Mouse (Mus musculus): ENCODE results near the gene Gpr25. TPM values are rescaled to one million over a fixed set of nuclear protein-coding genes. Genes with fewer than 3 reads are reported as not detected.
A peak's percentile ranks its signal among the peaks of the same experiment; 100 is the strongest.

Gene Gpr25
- total and polyA plus RNA-seq, 3 experiments: not detected

GRCm38 (mm10) chr1:136241801-136242200 lies 18.9 kb downstream of the Gpr25 start:
- TF ChIP-seq RAD21 (IDR thresholded peaks at IDR 0.05; ENCODE audit: low read depth, low read length) (no peak), CHD2 (IDR thresholded peaks at IDR 0.05; ENCODE audit: low read length) (no peak), MAX (IDR thresholded peaks at IDR 0.05; ENCODE audit: low read length) (no peak), GATA1 (IDR thresholded peaks at IDR 0.05; ENCODE audit: low read depth, low read length) (no peak), JUND (IDR thresholded peaks at IDR 0.05; ENCODE audit: low read depth, low read length) (no peak), ZC3H11A (IDR thresholded peaks at IDR 0.05; ENCODE audit: low read depth, low read length) (no peak), NRF1 (IDR thresholded peaks at IDR 0.05; ENCODE audit: insufficient read depth, low read depth, low read length, poor library complexity, severe bottlenecking) (no peak), HCFC1 (IDR thresholded peaks at IDR 0.05; ENCODE audit: low read depth, low read length) (no peak), ELF1 (IDR thresholded peaks at IDR 0.05; ENCODE audit: low read depth, low read length) (no peak), MAZ (IDR thresholded peaks at IDR 0.05; ENCODE audit: low read depth, low read length) (no peak), MAFK (IDR thresholded peaks at IDR 0.05; ENCODE audit: borderline replicate concordance, low read depth, low read length) (no peak), ETS1 (IDR thresholded peaks at IDR 0.05; ENCODE audit: low read depth, low read length) (no peak), EP300 (IDR thresholded peaks at IDR 0.05; ENCODE audit: low read depth in 1 of 2, low read length in 2 of 2) (no peak), MEF2A (IDR thresholded peaks at IDR 0.05; ENCODE audit: extremely low read depth, insufficient replicate concordance, low read depth, low read length, poor library complexity, severe bottlenecking) (no peak), ZMIZ1 (IDR thresholded peaks at IDR 0.05; ENCODE audit: low read depth, low read length) (no peak), RCOR1 (IDR thresholded peaks at IDR 0.05; ENCODE audit: low read depth, low read length) (no peak)
- peaks cover 0 to 3% of the 10 kb centered on the region in 2 experiments; a peak in 2 of 4 replicates for H3K36me3 ChIP-seq (ENCODE audit: control insufficient read depth in 1 of 2, insufficient read depth in 2 of 2, low read length in 2 of 2)
- no peak overlapping the region for H3K9ac ChIP-seq (ENCODE audit: control insufficient read depth, low read depth, low read length, poor library complexity, severe bottlenecking)
- no peak overlapping the region for H3K4me3 ChIP-seq (ENCODE audit: control insufficient read depth in 1 of 2, insufficient read depth in 1 of 2, low read depth in 2 of 2, low read length in 2 of 2)
- H3K27me3 ChIP-seq (ENCODE audit: control insufficient read depth in 1 of 2, insufficient read depth in 2 of 2, low read length in 2 of 2): no peaks in the 10 kb centered on the region
- DNase-seq (ENCODE audit: low read depth, low spot score): no peak
- H3K27ac ChIP-seq (ENCODE audit: control insufficient read depth, low read depth, low read length): no peak overlapping the region
- no peaks in the 10 kb centered on the region for H3K79me2 ChIP-seq (ENCODE audit: control insufficient read depth, insufficient read depth, low read length, poor library complexity)
- peaks cover 0 to 16% of the 10 kb centered on the region in 2 experiments; a peak in 3 of 4 replicates for H3K4me1 ChIP-seq (ENCODE audit: control insufficient read depth in 1 of 2, insufficient read depth in 2 of 2, low read length in 2 of 2)
- H3K9me3 ChIP-seq (replicated peaks; ENCODE audit: insufficient read depth, low read length): no peaks in the 10 kb centered on the region

GRCm38 (mm10) chr1:136238495-136238894 lies 22.2 kb downstream of the Gpr25 start:
- no peak overlapping the region for H3K4me3 ChIP-seq (ENCODE audit: control insufficient read depth in 1 of 2, insufficient read depth in 1 of 2, low read depth in 2 of 2, low read length in 2 of 2)
- H3K9me3 ChIP-seq (replicated peaks; ENCODE audit: insufficient read depth, low read length): no peaks in the 10 kb centered on the region
- TF ChIP-seq MAX (IDR thresholded peaks at IDR 0.05; ENCODE audit: low read length) (peak; percentile 14; the same call in 1 of the 2 replicates), RCOR1 (IDR thresholded peaks at IDR 0.05; ENCODE audit: low read depth, low read length) (no peak), E2F4 (IDR thresholded peaks at IDR 0.05; ENCODE audit: borderline replicate concordance, low read depth, low read length) (no peak), POLR2A (IDR thresholded peaks at IDR 0.05; ENCODE audit: control insufficient read depth in 1 of 2, insufficient read depth in 1 of 2, low read depth in 1 of 2, low read length in 2 of 2, poor library complexity in 1 of 2) (peak in 1 of 2 experiments; percentile 28; a peak in 1 of 4 replicates)
- no peaks in the 10 kb centered on the region for H3K27me3 ChIP-seq (ENCODE audit: control insufficient read depth in 1 of 2, insufficient read depth in 2 of 2, low read length in 2 of 2)
- peaks cover 0 to 3% of the 10 kb centered on the region in 2 experiments; a peak in 2 of 4 replicates for H3K36me3 ChIP-seq (ENCODE audit: control insufficient read depth in 1 of 2, insufficient read depth in 2 of 2, low read length in 2 of 2)
- H3K9ac ChIP-seq (ENCODE audit: control insufficient read depth, low read depth, low read length, poor library complexity, severe bottlenecking): no peak overlapping the region
- peaks cover 0 to 6% of the 10 kb centered on the region in 2 experiments; a peak in 2 of 4 replicates for H3K4me1 ChIP-seq (ENCODE audit: control insufficient read depth in 1 of 2, insufficient read depth in 2 of 2, low read length in 2 of 2)
- H3K27ac ChIP-seq (ENCODE audit: control insufficient read depth, low read depth, low read length): no peak overlapping the region
- peak; percentile 55 for DNase-seq (ENCODE audit: low read depth, low spot score)
- no peaks in the 10 kb centered on the region for H3K79me2 ChIP-seq (ENCODE audit: control insufficient read depth, insufficient read depth, low read length, poor library complexity)

Data from MEL (cell line).